Mouse (Mus musculus): ENCODE results near the gene Vps13c. TPM values are rescaled to one million over a fixed set of nuclear protein-coding genes. Genes with fewer than 3 reads are reported as not detected.

Vps13c gene
- polyA plus RNA-seq, 1 experiment: 9.2 TPM

GRCm38 (mm10) chr9:68022311-68023043 lies 182.3 kb downstream of the Vps13c start:
- DNase-seq (ENCODE audit: low read depth): no peak

- DNase-seq (ENCODE audit: low read depth): no peak
Observed at GRCm38 (mm10) chr9:68028631-68029030, 188.4 kb downstream of the Vps13c start.

- no peak for DNase-seq (ENCODE audit: low read depth)
Observed at GRCm38 (mm10) chr9:68033771-68034170, 193.6 kb downstream of the Vps13c start.

Other genes starting within 250 kb of the Vps13c start
- 0.26 and 0.47 TPM in 2 replicates for gene C2cd4b, start 81.0 kb upstream of the Vps13c start, polyA plus RNA-seq (2012; rRNA removed)
- gene C2cd4a, start 8.1 kb upstream of the Vps13c start, polyA plus RNA-seq (2012; rRNA removed): 0.25 TPM in 1 of 2 replicates, not detected in the other

All from gonadal fat pad, adult 2 months (tissue).